Mouse (Mus musculus) erythroid progenitor cell, adult 5-6 weeks (primary cell): Measurements from ENCODE around the gene Rab20. TPM values are rescaled to one million over a fixed set of nuclear protein-coding genes. Genes with fewer than 3 reads are reported as not detected.

Experiments
- ATAC-seq: replicated peaks from 2 replicates; pipeline ENCODE4 v1.8.0; 2016; ENCODE audit warnings: moderate number of reproducible peaks, mild to moderate bottlenecking, moderate TSS enrichment, inconsistent platforms; ENCODE audit not compliant: poor library complexity, low FRiP score, severe bottlenecking
- total RNA-seq, 2 experiments: library from RNA; stranded (forward) in 1 of 2; stranded (reverse) in 1 of 2; fragments of 150-400 nt in 1 of 2; fragments of 186-747, 209-891 nt in 1 of 2; gene quantifications; 2 replicates each; pipeline versions ENCODE4 v1.2.3 to v1.2.4; 2015 to 2017; ENCODE audit warnings: low replicate concordance in 2 of 2

The Rab20 gene
- total RNA-seq, 2 experiments from 2014 or later: 2.8 TPM; not detected in 1

DNA sequence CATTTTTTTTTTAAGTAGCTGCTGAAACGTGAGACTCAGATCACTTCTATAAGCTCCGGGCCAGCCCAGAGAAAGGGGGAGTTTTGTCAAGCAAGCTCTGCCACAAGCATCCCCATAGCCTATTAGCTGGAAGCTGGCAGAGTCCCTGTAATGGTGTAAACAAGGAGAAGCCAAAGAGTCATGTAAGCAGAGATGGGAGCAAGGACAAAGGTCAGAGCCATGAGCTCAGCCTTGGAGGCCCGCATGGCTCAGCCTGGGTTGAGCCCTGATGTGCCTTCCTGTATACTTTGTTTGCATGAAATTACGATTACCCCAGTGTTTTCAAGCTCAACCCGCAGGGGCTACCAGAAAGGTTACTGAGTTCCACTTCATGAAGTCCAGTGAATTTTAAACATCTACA, 19.5 kb downstream of the Rab20 start:
- ATAC-seq: no peak

DNA sequence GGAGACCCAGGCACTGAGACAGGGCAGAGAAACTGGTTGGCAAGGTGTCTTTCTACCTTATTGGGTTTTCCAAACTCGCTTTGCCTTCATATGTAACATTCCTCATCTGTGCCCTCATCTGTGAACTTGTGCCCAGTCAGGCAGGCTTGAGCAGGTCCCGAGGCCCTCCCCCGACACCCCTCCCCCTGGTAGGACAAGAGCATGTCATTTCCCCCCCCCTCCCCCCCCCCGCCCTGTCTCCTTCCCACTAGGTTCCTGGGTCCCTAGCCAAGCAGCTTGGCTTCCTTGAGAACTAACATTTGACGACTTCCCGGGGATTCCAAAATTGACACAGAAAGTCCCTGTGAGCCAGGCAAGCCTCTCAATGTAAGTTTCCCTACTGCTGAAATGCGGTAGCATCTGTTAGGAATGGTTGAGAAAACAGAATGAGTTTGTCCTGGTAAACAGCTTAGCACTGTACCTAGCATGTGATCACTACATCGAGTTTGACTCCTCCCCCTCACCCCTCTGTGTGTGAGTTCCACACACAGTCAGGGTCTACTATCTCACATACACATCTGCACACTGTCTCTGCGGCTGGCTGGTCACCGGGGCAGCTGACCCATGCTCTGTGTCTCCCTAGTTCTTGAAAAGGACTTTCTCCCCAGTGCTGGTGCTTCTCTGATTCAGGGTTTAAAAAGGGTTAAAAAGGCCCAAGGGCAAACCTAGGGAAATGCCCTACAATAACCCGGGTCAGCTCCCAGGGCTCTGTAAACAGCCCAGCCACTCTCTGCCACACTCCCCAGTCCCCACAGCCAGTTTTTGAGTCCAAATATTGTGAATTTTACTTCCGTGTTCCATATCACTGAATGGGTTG, 20.3 kb downstream of the Rab20 start:
- no peak for ATAC-seq

DNA sequence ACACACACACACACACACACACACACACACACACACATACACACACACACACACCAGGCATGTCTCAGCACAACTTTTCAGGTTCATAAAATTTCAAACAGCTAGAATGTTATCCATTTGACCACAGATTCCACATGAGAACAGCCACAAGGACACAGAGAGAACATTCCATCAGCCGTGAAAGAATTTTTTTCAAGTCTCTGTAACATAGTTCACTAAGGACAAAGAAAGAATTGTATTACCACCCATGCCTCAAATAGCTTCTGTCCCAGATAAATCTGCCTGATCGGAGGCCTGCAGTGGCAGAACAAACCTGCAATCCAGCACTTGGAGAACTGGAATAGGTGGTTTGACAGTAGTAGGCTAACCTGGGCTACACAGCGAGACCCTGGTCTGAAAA, 21.2 kb downstream of the Rab20 start:
- ATAC-seq: no peak

DNA sequence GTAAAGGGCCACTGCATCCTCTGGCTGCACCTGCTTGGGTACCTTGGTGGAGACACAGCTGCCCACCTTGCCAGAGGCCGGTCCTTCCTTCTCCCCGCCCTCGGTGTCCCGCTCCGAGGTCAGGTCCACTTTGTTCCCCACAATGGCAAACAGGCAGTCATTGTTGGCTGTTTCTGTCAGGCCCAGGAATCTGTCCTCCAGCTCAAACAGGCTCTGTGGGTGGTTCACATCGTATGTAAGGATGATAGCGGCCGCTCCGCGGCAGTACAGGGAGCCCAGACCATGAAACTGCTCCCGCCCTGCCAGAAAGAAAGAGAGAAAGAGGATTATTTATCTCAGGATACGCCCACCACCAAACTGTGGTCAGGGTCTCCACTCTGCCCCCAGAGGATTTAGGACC, 24.3 kb downstream of the Rab20 start:
- ATAC-seq: no peak

DNA sequence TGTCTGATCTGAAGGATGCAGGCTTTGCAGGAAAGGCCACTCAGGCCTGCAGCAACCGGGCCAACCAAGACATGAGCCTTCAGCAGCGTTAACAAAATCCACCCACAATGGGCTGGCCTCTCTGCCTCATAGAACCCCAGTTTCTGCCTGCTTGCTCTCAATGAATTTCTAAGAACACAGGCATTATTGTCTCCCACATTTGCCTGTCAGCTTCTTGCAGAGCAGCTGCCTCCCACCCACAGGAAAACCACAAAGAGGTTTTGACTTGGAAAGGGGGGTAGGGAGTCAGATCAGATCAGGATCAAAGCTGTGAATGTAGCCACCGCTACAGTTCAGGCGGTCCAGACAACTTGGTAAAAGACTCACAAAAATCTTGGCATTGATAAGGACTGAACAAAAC, 25.5 kb downstream of the Rab20 start:
- ATAC-seq: no peak

DNA sequence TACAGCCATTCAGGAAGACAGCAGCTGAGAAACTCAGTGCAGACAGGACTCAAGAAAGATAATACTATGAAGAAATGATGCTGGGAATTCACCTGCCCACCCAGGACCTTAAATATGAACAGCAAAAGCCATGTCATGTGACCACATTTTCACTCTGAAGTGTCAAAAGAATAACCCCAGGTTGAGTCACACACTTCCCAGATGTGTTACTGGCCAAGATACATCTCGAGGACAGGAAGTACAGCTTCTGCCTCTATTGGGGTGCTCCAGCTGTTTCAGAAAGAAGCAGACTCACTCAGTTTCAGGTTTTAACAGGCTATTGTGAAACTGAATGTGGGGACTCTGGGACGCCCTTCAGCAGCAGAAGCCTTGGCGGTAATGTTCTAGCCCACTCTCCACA, 26.0 kb downstream of the Rab20 start:
- no peak for ATAC-seq

DNA sequence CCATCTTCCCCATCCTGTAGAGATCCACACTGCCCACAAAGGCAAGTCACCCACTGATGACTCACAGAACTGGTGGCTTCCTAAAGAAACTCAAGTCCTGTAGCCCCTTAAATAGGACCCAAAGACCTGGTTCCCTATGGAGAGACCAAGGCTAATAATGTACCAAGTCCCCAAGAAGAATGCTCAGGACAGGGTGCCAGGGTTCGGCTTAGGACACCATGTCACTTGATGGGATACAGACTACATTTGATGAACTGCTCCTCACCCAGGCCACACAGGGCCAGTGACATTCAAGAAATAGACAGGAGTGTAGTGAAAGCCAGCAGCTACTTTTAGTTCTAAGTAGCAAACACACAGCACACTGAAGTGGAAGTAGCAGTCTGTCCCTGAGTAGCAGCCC, 26.4 kb downstream of the Rab20 start:
- ATAC-seq: no peak

DNA sequence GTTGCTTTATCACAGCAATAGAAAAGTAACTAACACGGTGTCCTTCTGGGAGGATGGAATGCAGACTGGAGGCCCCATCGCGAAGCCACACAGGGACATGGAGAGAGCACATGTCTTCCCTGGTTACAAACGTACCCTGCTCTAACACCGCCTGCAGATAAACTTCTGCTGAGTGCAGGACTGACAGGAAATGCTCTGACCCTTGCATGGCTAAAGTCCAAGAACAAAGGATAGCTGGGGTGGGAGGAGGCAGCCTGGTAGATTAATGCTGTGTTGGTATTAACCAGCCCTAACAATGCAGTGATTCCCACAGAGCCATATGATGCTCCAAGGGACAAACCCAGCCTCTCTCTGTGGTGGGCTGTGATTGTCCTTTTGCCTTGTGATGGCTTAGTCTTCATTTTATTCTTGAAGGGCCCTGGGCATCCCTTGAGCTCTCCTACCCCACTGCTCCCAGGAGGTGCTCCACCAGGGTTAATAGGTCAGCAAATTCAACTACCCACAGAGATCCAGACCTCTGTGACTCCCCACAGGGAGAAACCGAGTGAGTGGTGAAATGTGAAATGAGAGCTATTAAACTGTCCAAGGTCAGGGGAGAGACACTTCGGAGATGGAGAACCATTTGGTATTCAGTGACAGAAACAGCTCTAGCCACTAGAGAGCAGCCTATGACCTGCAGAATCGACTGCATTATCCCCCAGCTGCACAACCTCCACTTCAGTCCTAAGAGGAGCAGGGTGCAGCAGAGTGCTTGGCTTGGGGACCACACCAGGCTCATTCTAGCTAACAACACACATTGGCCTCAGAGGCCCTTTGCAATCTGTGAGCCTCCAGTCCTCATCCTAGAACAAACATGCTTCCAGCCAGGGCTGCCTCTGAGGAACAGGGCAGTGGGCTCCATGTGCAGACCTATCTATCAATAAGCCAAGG, 28.1 kb downstream of the Rab20 start:
- no peak for ATAC-seq

DNA sequence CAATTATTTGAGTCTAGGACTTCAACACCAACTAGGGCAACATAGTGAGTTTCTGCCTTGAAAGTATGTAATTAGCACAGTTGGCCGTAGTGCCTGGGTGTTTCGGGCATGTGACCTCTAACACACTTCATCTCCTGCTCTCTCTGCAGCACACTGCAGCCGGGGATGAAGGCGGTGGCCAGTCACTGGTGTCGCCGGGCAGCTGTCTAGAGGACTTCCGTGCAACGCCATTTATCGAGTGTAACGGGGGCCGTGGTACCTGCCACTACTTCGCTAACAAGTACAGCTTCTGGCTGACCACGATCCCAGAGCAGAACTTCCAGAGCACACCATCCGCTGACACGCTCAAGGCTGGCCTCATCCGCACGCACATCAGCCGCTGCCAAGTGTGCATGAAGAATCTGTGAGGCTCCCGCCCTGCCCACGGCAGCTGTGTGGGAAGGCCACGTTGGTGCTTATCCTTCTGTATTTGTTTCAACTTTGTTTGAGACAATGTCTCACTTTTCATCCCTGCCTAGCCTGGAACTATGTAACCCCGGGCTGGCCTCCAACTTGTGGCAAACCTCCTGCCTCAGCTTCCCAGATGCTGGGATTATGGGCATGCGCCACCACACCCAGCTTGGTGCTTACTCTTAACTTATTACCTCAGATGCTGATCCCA, 30.5 kb downstream of the Rab20 start:
- ATAC-seq: no peak

DNA sequence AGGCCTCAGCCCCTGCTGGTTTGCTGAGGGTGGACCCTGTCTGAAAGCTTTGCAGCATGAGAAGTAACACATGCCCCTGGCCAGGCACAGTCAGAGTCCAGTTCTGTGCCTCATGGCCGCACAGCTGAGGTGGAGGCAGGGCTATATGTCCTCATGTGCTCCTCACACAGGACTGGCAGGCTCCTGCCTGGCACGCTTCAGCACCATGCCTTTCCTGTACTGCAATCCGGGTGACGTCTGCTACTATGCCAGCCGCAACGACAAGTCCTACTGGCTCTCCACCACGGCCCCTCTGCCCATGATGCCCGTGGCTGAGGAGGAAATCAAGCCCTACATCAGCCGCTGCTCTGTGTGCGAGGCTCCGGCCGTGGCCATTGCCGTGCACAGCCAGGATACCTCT, 32.7 kb downstream of the Rab20 start:
- no peak for ATAC-seq

DNA sequence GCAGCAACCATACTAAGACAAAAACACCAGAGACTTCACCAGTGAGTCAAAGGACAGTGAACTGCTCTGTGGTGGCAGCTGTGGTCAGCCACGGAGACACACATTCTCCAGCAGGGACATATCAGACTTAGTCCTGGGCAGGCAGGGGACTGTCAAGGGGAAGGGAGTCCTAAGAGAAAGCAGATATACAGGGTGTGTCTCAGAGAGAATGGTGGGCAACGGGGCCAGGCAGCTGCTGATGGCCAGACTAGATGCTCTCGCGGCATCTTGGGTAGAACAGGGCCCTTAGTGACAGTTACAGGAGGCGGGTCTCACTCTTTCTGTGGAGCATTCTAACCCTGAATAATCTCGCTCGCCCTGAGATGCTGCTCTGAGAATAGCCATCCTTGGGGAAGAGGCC, 34.3 kb downstream of the Rab20 start:
- ATAC-seq: no peak

DNA sequence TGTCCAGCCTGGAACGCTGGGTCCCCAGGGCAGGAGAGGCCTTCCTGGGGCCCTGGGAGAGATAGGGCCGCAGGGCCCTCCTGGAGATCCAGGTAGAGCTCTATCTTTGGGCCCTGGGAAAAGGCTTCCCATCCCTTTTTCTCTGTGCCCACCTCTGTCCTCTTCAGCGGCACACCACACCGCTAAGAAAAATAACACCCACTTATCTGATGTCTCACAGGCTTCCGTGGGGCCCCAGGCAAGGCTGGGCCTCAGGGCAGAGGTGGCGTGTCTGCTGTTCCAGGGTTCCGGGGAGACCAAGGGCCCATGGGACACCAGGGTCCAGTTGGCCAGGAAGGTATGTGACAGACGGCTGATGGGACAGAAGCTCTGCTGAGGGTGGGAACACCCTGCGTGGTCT, 34.9 kb downstream of the Rab20 start:
- no peak for ATAC-seq

DNA sequence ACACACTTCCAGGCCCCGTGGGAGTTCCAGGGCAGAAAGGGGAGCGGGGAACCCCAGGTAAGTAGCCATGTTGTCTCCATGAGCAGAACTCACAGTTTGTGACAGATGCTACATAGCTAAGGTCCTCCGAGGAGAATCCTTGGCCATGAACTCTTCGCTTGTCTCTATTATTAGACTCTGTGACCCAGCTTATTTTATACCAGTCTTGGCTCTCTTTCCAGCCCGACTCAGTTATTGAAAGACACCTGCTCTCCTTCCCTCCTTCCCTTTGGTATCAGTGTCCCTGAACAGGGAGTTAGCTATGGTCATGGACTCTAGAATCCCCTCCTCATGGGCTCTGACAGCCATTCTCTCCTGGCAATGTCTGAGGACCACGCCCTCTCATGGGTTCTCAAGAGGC, 37.2 kb downstream of the Rab20 start:
- ATAC-seq: no peak

DNA sequence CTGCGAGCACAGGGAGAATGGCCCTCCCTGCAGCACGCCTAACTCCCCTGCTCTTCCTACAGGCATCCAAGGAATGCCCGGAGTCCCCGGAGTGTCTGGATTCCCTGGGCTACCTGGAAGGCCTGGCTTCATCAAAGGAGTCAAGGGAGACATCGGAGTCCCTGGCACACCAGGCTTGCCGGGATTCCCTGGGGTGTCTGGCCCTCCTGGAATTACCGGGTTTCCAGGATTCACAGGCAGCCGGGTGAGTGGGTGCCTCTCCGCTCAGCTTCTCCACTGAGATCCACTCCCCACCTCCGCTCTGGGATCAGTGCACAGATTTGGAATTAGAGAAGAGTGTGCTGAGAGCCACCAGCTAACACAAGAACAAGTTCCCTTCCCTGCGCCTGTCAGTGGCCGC, 40.6 kb downstream of the Rab20 start:
- ATAC-seq: no peak

DNA sequence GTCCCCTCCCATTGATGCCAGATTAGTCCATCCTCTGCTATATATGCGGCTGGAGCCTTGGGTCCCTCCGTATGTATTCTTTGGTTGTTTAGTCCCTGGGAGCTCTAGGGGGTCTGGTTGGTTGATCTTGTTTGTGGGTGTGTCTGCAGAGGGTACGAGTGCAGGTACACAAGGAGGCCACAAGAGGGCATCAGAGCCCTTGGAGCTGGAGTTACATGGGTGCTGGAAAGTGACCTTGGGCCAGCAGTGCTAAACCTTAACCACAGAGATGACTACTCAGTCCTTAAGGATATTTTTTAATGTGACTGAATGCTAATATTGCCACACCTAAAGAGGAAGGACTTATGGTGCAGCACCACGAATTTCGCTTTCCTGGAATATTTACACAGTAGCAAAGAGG, 47.8 kb downstream of the Rab20 start:
- ATAC-seq: no peak

DNA sequence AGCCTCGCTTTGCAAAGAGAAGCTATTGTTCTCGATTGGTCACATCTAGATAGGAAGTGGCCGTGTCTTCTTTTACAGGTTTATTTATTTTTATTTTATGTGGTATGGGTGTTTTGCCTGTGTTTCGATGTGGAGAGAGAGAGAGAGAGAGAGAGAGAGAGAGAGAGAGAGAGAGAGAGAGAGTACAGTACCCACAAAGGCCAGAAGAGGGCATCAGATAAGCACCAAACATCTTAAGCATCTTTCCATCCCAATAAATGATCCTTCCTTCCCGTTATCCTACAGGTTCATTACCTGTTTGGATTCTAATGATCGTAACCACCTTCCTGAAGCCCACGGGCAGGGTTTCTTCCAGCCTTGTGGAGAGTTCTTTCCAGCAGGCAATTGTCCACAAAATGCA, 55.4 kb downstream of the Rab20 start:
- ATAC-seq: no peak

DNA sequence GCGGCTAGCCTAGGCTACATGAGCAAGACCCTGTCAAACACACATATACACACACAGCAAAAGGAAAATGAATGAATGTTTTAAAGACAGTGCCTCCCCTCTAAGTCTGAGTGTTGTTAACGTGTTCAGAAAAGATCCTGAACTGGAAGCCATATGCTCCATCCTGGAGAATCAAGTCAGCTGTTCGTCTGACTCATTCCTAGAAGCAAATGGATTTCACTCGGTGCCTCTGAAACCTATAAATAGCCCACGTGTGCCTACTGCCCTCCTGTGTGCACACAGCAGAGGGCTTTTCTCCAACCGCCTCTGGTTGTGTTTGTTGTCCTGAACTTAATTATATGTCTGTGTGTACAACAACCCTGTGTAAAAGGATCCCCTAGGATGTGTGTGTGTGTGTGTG, 56.5 kb downstream of the Rab20 start:
- no peak for ATAC-seq

DNA sequence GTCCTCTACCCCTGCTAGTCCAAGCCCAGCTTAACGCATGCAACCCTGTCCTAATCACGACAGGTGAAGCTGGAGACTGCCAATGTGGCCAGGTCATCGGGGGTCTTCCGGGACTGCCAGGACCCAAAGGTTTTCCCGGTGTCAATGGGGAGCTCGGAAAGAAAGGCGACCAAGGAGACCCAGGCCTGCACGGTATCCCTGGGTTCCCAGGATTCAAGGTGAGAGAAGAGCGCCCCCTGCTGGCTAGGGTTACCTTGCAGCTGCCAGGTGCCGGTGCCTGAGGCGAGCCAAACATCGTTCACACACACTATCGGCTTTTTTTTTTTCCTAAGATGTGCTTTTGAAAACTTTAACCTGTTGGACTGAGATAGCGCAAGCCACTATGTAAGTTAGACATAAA, 57.4 kb downstream of the Rab20 start:
- ATAC-seq: no peak

DNA sequence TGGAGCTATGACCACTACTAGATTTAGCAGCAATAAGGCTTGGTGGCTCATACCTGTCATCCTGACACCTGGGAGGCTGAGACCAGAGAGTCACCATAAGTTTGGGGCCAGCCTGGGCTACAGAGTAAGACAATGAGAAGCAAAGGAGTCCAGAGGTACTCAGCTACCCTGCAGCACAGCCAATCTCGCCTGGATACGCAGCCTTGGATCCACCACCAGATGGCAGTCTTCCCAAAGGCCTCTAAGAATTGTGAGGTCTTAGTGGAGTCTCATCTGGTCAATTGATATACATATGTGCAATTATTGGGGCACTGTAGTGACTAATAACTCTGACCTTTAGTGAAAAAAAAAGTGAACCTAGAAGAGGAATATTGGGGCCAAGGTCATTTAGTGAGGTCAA, 58.9 kb downstream of the Rab20 start:
- ATAC-seq: no peak

DNA sequence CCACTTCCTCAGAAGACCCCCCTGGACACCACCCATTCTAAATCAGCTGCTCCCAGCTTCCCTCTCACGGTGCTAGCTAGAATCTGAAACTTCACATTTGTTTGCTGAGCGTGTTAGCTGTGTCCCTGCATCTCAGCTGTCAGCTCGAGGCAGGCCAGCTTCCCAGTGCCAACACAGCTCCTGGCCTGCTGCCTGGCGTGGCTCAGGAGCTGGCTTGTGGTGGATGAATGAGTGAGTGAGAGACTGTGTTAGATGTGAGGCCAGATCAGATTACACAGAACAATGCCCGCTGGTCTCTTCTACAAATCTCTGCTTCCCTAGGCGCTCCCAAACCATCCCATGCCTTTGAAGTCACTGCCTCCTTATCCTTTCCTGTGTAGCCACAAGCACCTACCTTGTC, 59.3 kb downstream of the Rab20 start:
- no peak for ATAC-seq

DNA sequence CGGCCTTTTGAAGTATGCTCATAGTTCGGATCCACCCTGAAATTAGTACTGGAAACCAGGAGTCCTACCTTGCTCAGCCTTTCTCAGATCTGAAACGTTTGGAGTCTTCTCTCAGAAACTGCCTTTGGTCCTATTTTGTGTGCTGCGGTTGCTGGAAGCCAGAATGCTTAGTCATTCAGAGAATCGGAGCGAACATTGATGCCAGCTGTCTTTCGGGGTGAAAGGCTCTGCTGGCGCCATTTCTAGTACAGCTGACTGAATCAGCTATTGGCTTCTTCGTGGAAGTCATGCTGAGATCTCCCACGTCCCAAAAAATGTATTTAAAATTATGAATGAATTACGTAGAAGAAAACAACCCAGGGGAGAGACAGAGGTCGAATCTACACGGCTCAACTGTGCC, 60.7 kb downstream of the Rab20 start:
- ATAC-seq: no peak
